Mouse (Mus musculus) lung, adult 2 months (tissue): ENCODE results near the gene Fbxo41.

Source experiments
- CTCF ChIP-seq: fragments of 200-500 bp; IDR thresholded peaks from 2 replicates; pipeline ENCODE4 v1.5.1; 2011; ENCODE audit warnings: mild to moderate bottlenecking, low read length, control low read depth; ENCODE audit not compliant: insufficient read depth
- POLR2A ChIP-seq: fragments of 200-500 bp; IDR thresholded peaks from 2 replicates; pipeline ENCODE4 v1.6.1; 2011; ENCODE audit warnings: low read depth, mild to moderate bottlenecking, control low read depth, low read length, borderline replicate concordance; ENCODE audit errors: extremely low read depth

DNA sequence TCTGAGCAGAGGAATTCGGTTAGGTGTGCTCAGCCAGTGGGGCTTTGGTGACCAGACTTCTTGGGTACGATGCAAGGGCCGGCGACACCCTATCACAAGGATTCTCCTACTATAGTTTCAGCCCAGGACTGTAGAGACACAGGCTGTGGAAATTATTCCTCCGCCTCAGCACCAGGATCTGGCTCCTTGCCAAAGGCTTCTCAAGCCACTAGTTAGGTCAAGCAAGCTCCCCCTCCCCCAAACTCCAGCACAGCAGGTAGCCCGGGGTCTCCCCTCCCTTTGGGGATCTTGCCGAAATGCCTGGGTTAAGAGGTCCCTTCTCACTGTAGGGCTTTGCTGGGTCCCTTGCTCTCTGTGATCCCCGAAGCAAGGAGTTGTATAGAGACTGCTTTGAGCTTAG, 30.8 kb downstream of the Fbxo41 start:
- TF ChIP-seq POLR2A (no peak), CTCF (no peak)
